19 mouse cellular contexts compared by ENCODE assay signal in genomic region chr11:79652257-79652656, GRCm38 (mm10).
DNase-seq lines count a peak whose midpoint lies in the region; ATAC-seq and TF ChIP-seq lines count a peak whose summit lies in the region.
"Had no signal": no experiment of that assay in that cellular context is flagged by ENCODE, and none has a peak within 500 bp of the region (broad histone marks: within the 10 kb centered on the region; RNA-seq: fewer than 3 reads in every experiment).

No protein-coding gene starts in this region.

- no peak for TF ChIP-seq EP300 in liver, postnatal 0 days (IDR thresholded peaks at IDR 0.05; ENCODE audit: low read depth)

- no peak for ATAC-seq in liver, postnatal 0 days
- ATAC-seq in liver, embryonic 12.5 days = no peak
- peak; percentile 83 for ATAC-seq in megakaryocyte progenitor cell, adult 5-6 weeks (replicated peaks; ENCODE audit: poor library complexity)
- ATAC-seq: midbrain, embryonic 13.5 days had no signal

- H3K4me3 ChIP-seq in liver, postnatal 0 days (ENCODE audit: low read depth, low read length) = no peak overlapping the region
- no peak overlapping the region for H3K4me3 ChIP-seq in liver, embryonic 12.5 days
- peak overlapping the region; percentile 52 for H3K4me3 ChIP-seq in E14TG2a.4 (replicated peaks; ENCODE audit: low read length)
- H3K4me3 ChIP-seq in embryonic facial prominence, embryonic 10.5 days = no peak overlapping the region
- H3K4me3 ChIP-seq: embryonic facial prominence, embryonic 15.5 days; limb, embryonic 13.5 days; midbrain, embryonic 13.5 days; neural tube, embryonic 13.5 days; stomach, embryonic 15.5 days had no signal

- WGBS in liver, postnatal 0 days (ENCODE audit: insufficient replicate concordance) = 42% methylated on average over 9 of the region's 9 CpGs
- 56% methylated on average over 9 of the region's 9 CpGs for whole genome bisulfite sequencing in liver, embryonic 12.5 days (ENCODE audit: insufficient replicate concordance)
- WGBS in embryonic facial prominence, embryonic 10.5 days = 82% methylated on average over 9 of the region's 9 CpGs

- no peak for TF ChIP-seq CTCF in liver, postnatal 0 days (IDR thresholded peaks at IDR 0.05; ENCODE audit: low read depth)
- no peak for TF ChIP-seq CTCF in E14TG2a.4 (conservative IDR thresholded peaks at IDR 0.05; ENCODE audit: low read length)

- peaks cover 18% of the 10 kb centered on the region for H3K4me1 ChIP-seq in liver, postnatal 0 days (ENCODE audit: insufficient read depth)
- peaks cover 22% of the 10 kb centered on the region for H3K4me1 ChIP-seq in liver, embryonic 12.5 days
- H3K4me1 ChIP-seq in E14TG2a.4 (replicated peaks; ENCODE audit: low read depth, low read length) = peaks cover 100% of the 10 kb centered on the region
- peaks cover 51% of the 10 kb centered on the region for H3K4me1 ChIP-seq in embryonic facial prominence, embryonic 10.5 days

- no peaks in the 10 kb centered on the region for H3K36me3 ChIP-seq in liver, postnatal 0 days (replicated peaks; ENCODE audit: insufficient read depth, low read length)
- no peaks in the 10 kb centered on the region for H3K36me3 ChIP-seq in liver, embryonic 12.5 days
- no peaks in the 10 kb centered on the region for H3K36me3 ChIP-seq in E14TG2a.4 (ENCODE audit: insufficient read depth, low read length)
- H3K36me3 ChIP-seq in embryonic facial prominence, embryonic 10.5 days (replicated peaks) = no peaks in the 10 kb centered on the region
- H3K36me3 ChIP-seq: embryonic facial prominence, embryonic 15.5 days; limb, embryonic 13.5 days; midbrain, embryonic 13.5 days; neural tube, embryonic 13.5 days; stomach, embryonic 15.5 days had no signal

- H3K9ac ChIP-seq in liver, postnatal 0 days (replicated peaks) = no peak overlapping the region
- no peak overlapping the region for H3K9ac ChIP-seq in liver, embryonic 12.5 days
- H3K9ac ChIP-seq: embryonic facial prominence, embryonic 15.5 days; limb, embryonic 13.5 days; liver, embryonic 14.5 days; midbrain, embryonic 13.5 days; neural tube, embryonic 13.5 days; stomach, embryonic 15.5 days had no signal

- H3K9me3 ChIP-seq in liver, postnatal 0 days (ENCODE audit: low read length) = no peaks in the 10 kb centered on the region
- H3K9me3 ChIP-seq in liver, embryonic 12.5 days (replicated peaks) = no peaks in the 10 kb centered on the region
- no peaks in the 10 kb centered on the region for H3K9me3 ChIP-seq in E14TG2a.4 (ENCODE audit: low read length)
- no peaks in the 10 kb centered on the region for H3K9me3 ChIP-seq in embryonic facial prominence, embryonic 10.5 days
- H3K9me3 ChIP-seq: embryonic facial prominence, embryonic 15.5 days; limb, embryonic 13.5 days; midbrain, embryonic 13.5 days; neural tube, embryonic 13.5 days; stomach, embryonic 15.5 days had no signal

- peak; percentile 47 for DNase-seq in liver, postnatal 0 days
- DNase-seq in embryonic facial prominence, embryonic 10.5 days (ENCODE audit: low spot score) = no peak
- DNase-seq in urinary bladder, postnatal 36 days (ENCODE audit: low spot score in 2 of 2) = no peak
- DNase-seq in testis, postnatal 14 days (ENCODE audit: low spot score) = no peak
- DNase-seq: adrenal gland, adult 8-10 months; cerebellum, adult 18-20 months; cerebellum, postnatal 14 days; kidney, adult 18-20 months; kidney, postnatal 4 days had no signal

- no peaks in the 10 kb centered on the region for H3K27me3 ChIP-seq in liver, postnatal 0 days (ENCODE audit: insufficient read depth, low read length)
- H3K27me3 ChIP-seq in liver, embryonic 12.5 days (replicated peaks) = peaks cover 12% of the 10 kb centered on the region
- H3K27me3 ChIP-seq in E14TG2a.4 (ENCODE audit: insufficient read depth, low read length) = peaks cover 24% of the 10 kb centered on the region
- H3K27me3 ChIP-seq in embryonic facial prominence, embryonic 10.5 days (replicated peaks; ENCODE audit: low read depth, poor library complexity, severe bottlenecking) = peaks cover 24% of the 10 kb centered on the region
- H3K27me3 ChIP-seq: embryonic facial prominence, embryonic 15.5 days; limb, embryonic 13.5 days; neural tube, embryonic 13.5 days; stomach, embryonic 15.5 days had no signal

- no peak overlapping the region for H3K4me2 ChIP-seq in liver, postnatal 0 days (ENCODE audit: low read depth, low read length)
- no peak overlapping the region for H3K4me2 ChIP-seq in liver, embryonic 12.5 days
- H3K4me2 ChIP-seq: embryonic facial prominence, embryonic 15.5 days; heart, embryonic 11.5 days; limb, embryonic 13.5 days; midbrain, embryonic 13.5 days; neural tube, embryonic 13.5 days; stomach, embryonic 15.5 days had no signal

- H3K27ac ChIP-seq in liver, postnatal 0 days (ENCODE audit: low read depth) = no peak overlapping the region
- no peak overlapping the region for H3K27ac ChIP-seq in liver, embryonic 12.5 days
- H3K27ac ChIP-seq in embryonic facial prominence, embryonic 10.5 days (replicated peaks) = 0 out of 2 replicates have a peak overlapping the region, but pooled peaks have one; percentile 37
- H3K27ac ChIP-seq: liver, embryonic 14.5 days; midbrain, embryonic 13.5 days; neural tube, embryonic 13.5 days had no signal
